Mouse (Mus musculus) CH12.LX (cell line): ENCODE measurements around the gene Znrf4. TPM values are rescaled to one million over a fixed set of nuclear protein-coding genes. Genes with fewer than 3 reads are reported as not detected.

Experiments used
- DNase-seq: peaks from one replicate; pipeline ENCODE4 v3.0.0-alpha.2; 2013; ENCODE audit errors: extremely low read depth
- H3K27ac ChIP-seq: 2 replicates; pipeline ENCODE4 v1.5.1; 2012; ENCODE audit warnings: low read depth, mild to moderate bottlenecking, control low read depth, moderate library complexity; ENCODE audit not compliant: insufficient read depth
- H3K27me3 ChIP-seq: replicated peaks from 2 replicates; pipeline ENCODE3; 2012; ENCODE audit warnings: inconsistent platforms
- H3K36me3 ChIP-seq, 2 experiments: replicated peaks in 1 of 2; 2 replicates each; pipeline versions ENCODE3 to v1.6.1; 2012; ENCODE audit warnings: inconsistent platforms in 1 of 2, low read length in 1 of 2, mild to moderate bottlenecking in 1 of 2, mixed read lengths in 1 of 2, moderate library complexity in 1 of 2; ENCODE audit not compliant: control insufficient read depth in 1 of 2, insufficient read depth in 1 of 2
- H3K4me1 ChIP-seq, 2 experiments: 2 replicates each; pipeline ENCODE4 v1.6.1; 2012; ENCODE audit warnings: inconsistent platforms in 1 of 2, moderate library complexity in 1 of 2; ENCODE audit not compliant: insufficient read depth in 2 of 2, control insufficient read depth in 1 of 2
- H3K4me2 ChIP-seq: 2 replicates; pipeline ENCODE4 v1.6.1; 2012; ENCODE audit warnings: low read depth, mild to moderate bottlenecking, control low read depth; ENCODE audit not compliant: poor library complexity, insufficient read depth, severe bottlenecking
- H3K4me3 ChIP-seq, 3 experiments: fragments of 150-350 bp in 1 of 3; sonication (generic) in 1 of 3; replicated peaks in 1 of 3; 2 replicates each; pipeline versions ENCODE3 to v1.5.1; 2011 to 2012; ENCODE audit warnings: low read depth in 2 of 3, low read length in 2 of 3, mild to moderate bottlenecking in 2 of 3, moderate library complexity in 2 of 3, control low read depth in 1 of 3, improper control_type of control experiment in 1 of 3, inconsistent platforms in 1 of 3, mixed read lengths in 1 of 3; ENCODE audit not compliant: poor library complexity in 1 of 3
- H3K79me2 ChIP-seq: replicated peaks from 2 replicates; pipeline ENCODE4 v1.6.1; 2012; ENCODE audit warnings: mild to moderate bottlenecking, moderate library complexity; ENCODE audit not compliant: control insufficient read depth, poor library complexity, insufficient read depth, severe bottlenecking; ENCODE audit errors: extremely low read depth
- H3K9ac ChIP-seq: 2 replicates; pipeline ENCODE4 v1.6.1; 2012; ENCODE audit warnings: low read depth, mild to moderate bottlenecking, control low read depth, moderate library complexity; ENCODE audit not compliant: insufficient read depth
- H3K9me3 ChIP-seq: replicated peaks from 2 replicates; pipeline ENCODE3; 2012; ENCODE audit warnings: low read length, inconsistent platforms, mixed read lengths
- BHLHE40 ChIP-seq: IDR thresholded peaks from 2 replicates; pipeline ENCODE4 v1.6.1; 2011; ENCODE audit warnings: mild to moderate bottlenecking, low read depth, low read length, improper control_type of control experiment
- EP300 ChIP-seq: IDR thresholded peaks from 2 replicates; pipeline ENCODE4 v1.6.1; 2011; ENCODE audit warnings: low read length, improper control_type of control experiment
- ETS1 ChIP-seq: conservative IDR thresholded peaks from 2 replicates; pipeline ENCODE4 v1.6.1; 2012; ENCODE audit warnings: low read depth, mild to moderate bottlenecking, inconsistent platforms, low read length, improper control_type of control experiment, moderate library complexity
- HCFC1 ChIP-seq: IDR thresholded peaks from 2 replicates; pipeline ENCODE4 v1.6.1; 2012; ENCODE audit warnings: low read depth, mild to moderate bottlenecking, inconsistent platforms, low read length, improper control_type of control experiment
- JUND ChIP-seq: conservative IDR thresholded peaks from 2 replicates; pipeline ENCODE4 v1.6.1; 2011; ENCODE audit warnings: low read depth, low read length, improper control_type of control experiment
- MAX ChIP-seq: IDR thresholded peaks from 2 replicates; pipeline ENCODE4 v1.6.1; 2011; ENCODE audit warnings: low read length, improper control_type of control experiment
- MYC ChIP-seq: IDR thresholded peaks from 2 replicates; pipeline ENCODE4 v1.6.1; 2011; ENCODE audit warnings: low read depth, mild to moderate bottlenecking, improper control_type of control experiment, low read length
- POLR2A ChIP-seq: IDR thresholded peaks from 2 replicates; pipeline ENCODE4 v1.6.1; 2011; ENCODE audit warnings: low read depth, mild to moderate bottlenecking, improper control_type of control experiment, low read length
- POLR2AphosphoS2 ChIP-seq: IDR thresholded peaks from 2 replicates; pipeline ENCODE4 v1.6.1; 2011; ENCODE audit warnings: low read depth, low read length, improper control_type of control experiment
- UBTF ChIP-seq: IDR thresholded peaks from 2 replicates; pipeline ENCODE4 v1.6.1; 2012; ENCODE audit warnings: low read depth, mild to moderate bottlenecking, inconsistent platforms, low read length, improper control_type of control experiment, moderate library complexity
- ZKSCAN1 ChIP-seq: IDR thresholded peaks from 2 replicates; pipeline ENCODE4 v1.6.1; 2012; ENCODE audit warnings: low read depth, inconsistent platforms, low read length, improper control_type of control experiment, borderline replicate concordance
- ZMIZ1 ChIP-seq: IDR thresholded peaks from 2 replicates; pipeline ENCODE4 v1.6.1; 2012; ENCODE audit warnings: low read depth, mild to moderate bottlenecking, inconsistent platforms, low read length, improper control_type of control experiment
- ZNF384 ChIP-seq: IDR thresholded peaks from 2 replicates; pipeline ENCODE4 v1.6.1; 2012; ENCODE audit warnings: low read depth, low read length, improper control_type of control experiment, inconsistent platforms
- dilution Hi-C: fragments of 300-500 bp; cut with MboI; formaldehyde crosslinking; loops from 2 replicates; pipeline ENCODE4 v1.14.3; 2020; ENCODE audit warnings: low sequenced_read_pairs; ENCODE audit not compliant: extremely low pct_unique_long_range_greater_than_20kb, extremely low pct_ligation_motif_present
- in situ Hi-C: fragments of 300-500 bp; cut with MboI; formaldehyde crosslinking; loops from 3 replicates; pipeline ENCODE4 v1.14.3; 2019; ENCODE audit warnings: low sequenced_read_pairs, low pct_ligation_motif_present, low pct_unique_long_range_greater_than_20kb, mixed read lengths
- polyA plus RNA-seq: library from polyadenylated mRNA; unstranded; fragments of >175 nt; gene quantifications from 2 replicates; pipeline ENCODE4 v1.2.1, GENCODE M21; 2012; ENCODE audit warnings: low read depth; ENCODE audit not compliant: insufficient read length
- total RNA-seq, 2 experiments: library from RNA; depleted of rRNA; stranded (reverse); fragments of 300-350 nt in 1 of 2; fragments of >200 nt in 1 of 2; gene quantifications; 2 replicates each; pipeline ENCODE4 v1.2.3; 2012 to 2014

Gene Znrf4
- total and polyA plus RNA-seq, 3 experiments, result not detected

- no peak for TF ChIP-seq POLR2AphosphoS2
These were observed 4.8 kb downstream of the Znrf4 start (continued) for GRCm38 (mm10) chr17:56507161-56508068.

DNA sequence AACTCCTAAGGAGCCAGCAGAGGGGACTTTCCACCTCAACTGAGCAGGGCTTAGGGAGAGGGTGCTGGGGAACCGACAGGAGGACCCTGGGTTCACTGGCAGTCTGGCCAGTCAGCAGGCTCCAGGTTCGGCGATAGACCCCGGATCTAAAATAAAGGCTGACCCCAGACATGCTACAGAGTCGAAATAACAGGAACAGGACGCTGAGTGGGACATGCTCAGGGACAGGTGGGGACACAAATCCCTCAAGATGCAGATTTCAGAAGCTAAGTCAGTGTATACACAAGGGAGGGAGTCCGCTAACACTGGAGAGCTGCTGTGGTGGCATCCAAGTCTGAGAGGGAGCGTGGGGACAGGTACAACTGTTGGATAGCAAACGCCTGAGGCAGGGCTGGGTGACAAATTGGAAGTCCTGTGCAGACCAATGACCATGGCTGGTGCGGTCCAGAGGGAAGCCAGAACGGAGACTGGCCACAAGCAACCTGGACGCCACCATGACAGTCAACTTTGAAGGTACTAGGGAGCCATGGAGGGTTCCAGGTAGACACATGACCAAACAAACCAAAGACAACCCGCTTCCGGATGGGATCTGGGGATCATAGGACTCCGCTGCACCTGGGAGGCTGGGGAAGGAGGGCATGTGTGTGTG is 5.7 kb downstream of the Znrf4 start:
- in situ Hi-C loops (loop anchor here (5.0 kb wide), 1 partner anchor 36 kb away; no protein-coding TSS in a partner anchor), dilution Hi-C loops (no loop called here)
- Histone ChIP-seq H3K36me3 (no peaks in the 10 kb centered on the region), H3K9ac (no peak overlapping the region), H3K79me2 (no peaks in the 10 kb centered on the region), H3K9me3 (peaks cover 34% of the 10 kb centered on the region), H3K27me3 (peaks cover 13% of the 10 kb centered on the region), H3K27ac (no peak overlapping the region), H3K4me2 (no peak overlapping the region), H3K4me1 (peaks cover 2 to 15% of the 10 kb centered on the region in 2 experiments; a peak in 2 of 4 replicates), H3K4me3 (no peak overlapping the region)
- TF ChIP-seq POLR2A (no peak), ZMIZ1 (no peak), ETS1 (no peak), UBTF (no peak)
- no peak for DNase-seq

- no peak overlapping the region for H3K4me3 ChIP-seq
- H3K27me3 ChIP-seq, result peaks cover 23% of the 10 kb centered on the region
- no peaks in the 10 kb centered on the region for H3K36me3 ChIP-seq
- peaks cover 2 to 15% of the 10 kb centered on the region in 2 experiments; a peak in 2 of 4 replicates for H3K4me1 ChIP-seq
- dilution Hi-C loops, result no loop called here
- DNase-seq, result no peak
- H3K27ac ChIP-seq, result no peak overlapping the region
- peaks cover 23% of the 10 kb centered on the region for H3K9me3 ChIP-seq
- no peak overlapping the region for H3K4me2 ChIP-seq
- H3K9ac ChIP-seq, result no peak overlapping the region
- no peak for TF ChIP-seq ZKSCAN1
- no peak for TF ChIP-seq HCFC1
- TF ChIP-seq ZNF384, result no peak
- no peak for TF ChIP-seq ZMIZ1
- no peak for TF ChIP-seq BHLHE40
- no peak for TF ChIP-seq MYC
- TF ChIP-seq JUND, result no peak
- TF ChIP-seq MAX, result no peak
- no peak for TF ChIP-seq EP300
- no peak for TF ChIP-seq POLR2AphosphoS2
- no peaks in the 10 kb centered on the region for H3K79me2 ChIP-seq
- in situ Hi-C loops, result loop anchor here (5.0 kb wide), 1 partner anchor 37 kb away; no protein-coding TSS in a partner anchor
These were observed 6.8 kb downstream of the Znrf4 start for GRCm38 (mm10) chr17:56505401-56505800.
